9 mouse cellular contexts compared by ENCODE assay signal in genomic region chr2:165968876-165969275, GRCm38 (mm10). TPM values are rescaled to one million over a fixed set of nuclear protein-coding genes. Genes with fewer than 3 reads are reported as not detected.
DNase-seq lines count a peak whose midpoint lies in the region; ATAC-seq and TF ChIP-seq lines count a peak whose summit lies in the region.
"Had no signal": no experiment of that assay in that cellular context is flagged by ENCODE, and none has a peak within 500 bp of the region (broad histone marks: within the 10 kb centered on the region; RNA-seq: fewer than 3 reads in every experiment).

No protein-coding gene starts in this region.

- no peak overlapping the region for H3K9ac ChIP-seq in liver, embryonic 14.5 days (replicated peaks)
- H3K9ac ChIP-seq: lung, embryonic 15.5 days had no signal

- peak overlapping the region; percentile 93 for H3K27ac ChIP-seq in bone marrow macrophage, adult 2 months (ENCODE audit: insufficient read depth, low read depth, low read length)
- no peak overlapping the region for H3K27ac ChIP-seq in liver, embryonic 14.5 days
- H3K27ac ChIP-seq: lung, embryonic 15.5 days had no signal

- peak; percentile 14 to 20 for DNase-seq in gastrocnemius, adult 8-10 months (ENCODE audit: low spot score in 2 of 2)
- no peak for DNase-seq in gastrocnemius, postnatal 4 days (ENCODE audit: low spot score in 2 of 2)
- peak; percentile 46 to 51 for DNase-seq in heart, postnatal 14 days
- DNase-seq in liver, embryonic 14.5 days (ENCODE audit: low read depth in 3 of 3, low spot score in 3 of 3): no peak
- no peak for DNase-seq in thymus, postnatal 10 days (ENCODE audit: low spot score in 2 of 2)
- no peak for DNase-seq in spleen, postnatal 14 days (ENCODE audit: low spot score in 2 of 2)

- no peak for TF ChIP-seq POLR2A in bone marrow macrophage, adult 2 months (IDR thresholded peaks at IDR 0.05; ENCODE audit: borderline replicate concordance, low read depth, low read length)

- peak; percentile 36; the same call in 1 of the 2 replicates for ATAC-seq in liver, embryonic 14.5 days (ENCODE audit: insufficient read depth)
- ATAC-seq in frontal cortex, adult (ENCODE audit: low TSS enrichment): no peak

- H3K4me1 ChIP-seq in bone marrow macrophage, adult 2 months (ENCODE audit: control insufficient read depth, insufficient read depth, low read length): peaks cover 50% of the 10 kb centered on the region
- peaks cover 17 to 36% of the 10 kb centered on the region in 2 experiments for H3K4me1 ChIP-seq in liver, embryonic 14.5 days (replicated peaks; ENCODE audit: control insufficient read depth in 2 of 2, insufficient read depth in 2 of 2, low read length in 1 of 2)

- no peaks in the 10 kb centered on the region for H3K27me3 ChIP-seq in liver, embryonic 14.5 days (ENCODE audit: control insufficient read depth, insufficient read depth, low read length)
- H3K27me3 ChIP-seq: lung, embryonic 15.5 days had no signal

- peak overlapping the region; percentile 27; the same call in 1 of the 2 replicates for H3K4me3 ChIP-seq in bone marrow macrophage, adult 2 months (ENCODE audit: insufficient read depth, low read length)
- no peak overlapping the region for H3K4me3 ChIP-seq in liver, embryonic 14.5 days (ENCODE audit: insufficient read depth in 1 of 2, low read depth in 2 of 2, low read length in 2 of 2)
- H3K4me3 ChIP-seq: lung, embryonic 15.5 days had no signal

- peak overlapping the region; percentile 51 for H3K4me2 ChIP-seq in liver, embryonic 14.5 days (ENCODE audit: low read depth)
- H3K4me2 ChIP-seq: lung, embryonic 15.5 days had no signal

- TF ChIP-seq CTCF in bone marrow macrophage, adult 2 months (IDR thresholded peaks at IDR 0.05; ENCODE audit: low read depth, low read length): no peak
- TF ChIP-seq CTCF in liver, embryonic 14.5 days (IDR thresholded peaks at IDR 0.05; ENCODE audit: low read depth): no peak

- H3K9me3 ChIP-seq in liver, embryonic 14.5 days (ENCODE audit: control insufficient read depth, low read length): no peaks in the 10 kb centered on the region
- H3K9me3 ChIP-seq: lung, embryonic 15.5 days had no signal

- H3K36me3 ChIP-seq in liver, embryonic 14.5 days (replicated peaks; ENCODE audit: control insufficient read depth, insufficient read depth, low read depth): no peaks in the 10 kb centered on the region
- H3K36me3 ChIP-seq: lung, embryonic 15.5 days had no signal

- WGBS in liver, embryonic 14.5 days (ENCODE audit: insufficient replicate concordance): 18% methylated on average over 3 of the region's 3 CpGs

- intact Hi-C loops in heart, postnatal 14 days (cut with DNase I): no loop called here

- TF ChIP-seq EP300 in liver, embryonic 14.5 days (IDR thresholded peaks at IDR 0.05; ENCODE audit: low read depth): no peak

RNA-seq across cellular contexts. Expression of gene Ncoa3, which starts 23.6 kb away (rescaled TPM):
- total RNA-seq in gastrocnemius, adult 8-10 months (2022): 10 to 100 TPM; 12.1 to 18.8 (median 16.0) TPM
- 10 to 100 TPM; 17.2 to 21.9 TPM for total RNA-seq in gastrocnemius, postnatal 4 days (2021)
- 118 and 119 TPM in 2 replicates for polyA plus RNA-seq in bone marrow macrophage, adult 2 months (2012; ENCODE audit: insufficient read depth, insufficient read length, missing spikeins)
- total RNA-seq in heart, postnatal 14 days (2021): 10 to 100 TPM; 28.7 to 31.5 TPM
- 4.3 and 4.4 TPM in 2 replicates for polyA plus RNA-seq in liver, embryonic 14.5 days (2012; rRNA removed)
- polyA plus RNA-seq in liver, embryonic 14.5 days (2014; fragmentation: Nextera tagmentation; extraction: Ambion mirVana): 3.3 and 3.7 TPM in 2 replicates

Comparison
In these comparisons a context has a peak if more than half of its experiments do, and no peak if none do; other contexts are left out.
1. DNase-seq: peak in gastrocnemius, adult 8-10 months (2 of 2) and heart, postnatal 14 days (2 of 2); none in gastrocnemius, postnatal 4 days (0 of 2), liver, embryonic 14.5 days (0 of 3), thymus, postnatal 10 days (0 of 2) and spleen, postnatal 14 days (0 of 2).